Mouse (Mus musculus) cerebellum, postnatal 4 days (tissue): ENCODE data around the gene Aamp.
A peak's percentile ranks its signal among the peaks of the same experiment; 100 is the strongest.
"Not testable (repeated sequence)": the region's sequence is repeated elsewhere in the genome, so short reads cannot be mapped to it uniquely, and the experiment has no call there.

Experiments used
- DNase-seq, 2 experiments: peaks; one replicate each; pipeline ENCODE4 v3.0.0; 2022; ENCODE audit warnings: low spot score in 2 of 2, mixed read lengths in 1 of 2

The Aamp gene

DNA sequence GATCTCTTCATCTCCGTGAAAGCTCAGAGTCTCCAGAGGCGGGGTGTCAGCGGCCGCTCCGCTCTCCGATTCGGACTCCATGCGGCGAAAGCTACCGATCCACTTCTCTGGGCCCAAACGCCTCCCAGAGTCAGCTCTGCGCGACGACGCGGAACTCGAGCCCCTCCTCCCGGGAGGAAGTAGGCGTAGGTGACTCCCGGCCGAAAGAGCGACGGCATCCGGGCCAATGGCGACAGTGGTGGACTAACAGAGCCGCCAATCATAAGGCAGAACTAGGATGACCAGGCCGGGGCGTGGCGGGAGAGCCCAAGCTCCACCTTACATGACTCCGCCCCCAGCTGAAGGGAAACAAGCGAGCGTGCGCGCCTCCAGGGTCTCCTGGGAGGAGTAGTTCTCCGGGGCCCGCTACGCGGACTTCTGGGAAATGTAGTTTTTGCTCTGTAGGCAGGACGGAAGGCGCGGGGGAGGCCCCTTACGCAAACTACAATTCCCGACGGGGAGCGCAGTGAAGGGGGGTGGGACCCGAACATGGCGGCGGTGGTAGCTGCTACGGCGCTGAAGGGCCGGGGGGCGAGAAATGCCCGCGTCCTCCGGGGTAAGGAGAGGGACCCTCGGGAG is at the start of gene Aamp, which contains the start of gene Pnkd:
Aamp (minus strand) TSS at position 196 of the 618 bp plus-strand sequence.
Pnkd (plus strand) TSS at position 388 of the 618 bp plus-strand sequence.
- peak; percentile 89 to 98 for DNase-seq

DNA sequence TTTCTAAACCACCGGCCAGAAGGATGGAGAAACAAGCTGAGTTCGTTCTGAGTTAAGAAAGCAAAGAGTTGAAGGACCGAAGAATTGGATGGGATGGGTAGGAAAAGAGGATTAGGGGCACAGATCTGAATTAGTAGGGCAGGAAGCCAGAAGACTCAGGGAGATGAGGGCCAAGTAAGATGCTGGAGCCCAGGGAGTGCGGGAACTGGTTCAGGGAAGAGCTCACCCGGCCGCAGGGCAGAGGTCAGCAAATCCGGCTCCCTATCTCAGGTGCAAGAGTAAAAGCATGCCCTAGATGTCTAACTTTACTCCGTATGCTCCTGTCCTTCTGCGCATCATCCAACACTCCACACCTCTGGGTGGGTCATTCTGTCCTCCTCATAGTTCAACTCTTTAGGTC is 48.4 kb upstream of the Aamp start:
- DNase-seq: no peak

DNA sequence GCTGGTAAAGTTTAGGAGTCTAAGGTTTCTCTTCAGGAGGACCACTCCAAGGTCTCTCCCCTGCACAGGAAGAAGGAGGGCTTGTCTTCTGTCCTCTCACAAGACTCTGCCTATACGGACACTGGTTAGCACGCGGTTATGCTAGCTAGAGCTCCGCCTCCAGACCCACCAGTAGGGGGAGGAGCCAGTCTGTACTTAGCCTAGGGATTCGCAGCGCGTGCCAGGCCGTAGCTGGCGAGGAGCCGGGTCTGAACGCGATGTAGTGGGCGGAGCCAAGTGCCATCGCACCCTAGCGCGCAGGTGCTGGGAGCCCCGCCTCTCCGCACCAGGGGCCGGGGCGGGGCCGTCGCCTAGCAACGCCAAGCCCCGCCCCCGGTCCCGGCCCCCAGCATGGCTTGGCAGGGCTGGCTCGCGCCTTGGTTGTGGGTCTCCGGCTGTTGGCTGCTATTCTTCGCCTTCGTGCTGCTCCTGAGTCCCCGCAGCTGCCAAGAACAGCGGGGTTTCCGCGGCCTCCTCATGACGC is 47.8 kb upstream of the Aamp start:
- DNase-seq: peak; percentile 88 to 96

DNA sequence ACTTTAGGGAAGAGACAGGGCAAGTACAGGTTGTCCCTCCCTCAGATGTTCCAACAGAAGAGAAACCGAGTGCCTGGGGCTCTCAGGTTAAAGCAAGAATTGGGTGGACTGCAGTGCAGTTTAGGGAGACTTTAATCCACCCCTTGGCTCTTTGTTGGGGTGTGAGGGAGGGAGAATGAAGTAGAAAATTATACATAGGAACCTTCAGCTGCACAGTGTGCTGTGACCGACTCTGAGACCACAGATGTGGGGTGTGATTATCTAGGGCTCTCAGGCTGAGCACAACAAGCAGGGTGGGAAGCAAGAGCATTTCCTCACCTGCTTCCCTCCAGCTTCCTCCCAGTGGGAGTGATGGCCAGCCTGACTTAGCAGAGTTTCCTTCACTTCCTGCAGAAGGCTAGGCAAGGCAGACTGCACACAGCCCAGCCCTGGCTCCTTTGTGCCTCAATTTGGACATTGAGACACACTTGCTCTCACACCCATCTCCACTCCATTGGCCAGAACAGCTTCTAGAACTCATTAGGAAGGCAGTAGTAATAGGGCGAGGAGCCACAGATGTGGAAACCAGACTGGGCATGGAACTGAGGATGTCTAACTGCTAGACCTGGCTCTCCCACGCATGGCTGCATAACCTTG is 46.6 kb upstream of the Aamp start:
- DNase-seq: no peak

DNA sequence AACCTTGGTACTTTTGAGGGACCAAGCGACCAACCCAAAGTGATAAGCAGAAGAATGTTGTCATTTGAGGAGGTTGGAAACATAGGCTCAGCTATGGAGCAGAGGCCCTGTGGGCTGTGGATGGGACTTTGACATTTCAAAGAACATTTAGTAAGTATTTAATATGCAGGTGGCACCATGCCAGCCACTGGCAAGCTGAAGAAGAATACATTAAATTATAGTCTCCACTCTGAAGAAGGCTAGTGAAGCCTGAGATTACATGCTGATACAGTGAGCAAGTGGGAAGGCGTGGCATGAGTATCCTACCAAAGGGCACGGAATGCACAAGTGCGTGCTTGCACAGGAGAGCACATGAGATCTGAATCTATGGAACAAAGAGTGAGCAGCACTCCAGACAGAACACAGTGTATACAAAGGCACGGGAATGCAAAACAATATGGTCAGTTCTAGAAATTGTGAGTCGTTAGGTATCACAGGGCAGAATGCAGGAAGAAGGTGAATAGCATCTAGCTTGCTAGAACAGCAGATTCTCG is 45.4 kb upstream of the Aamp start:
- DNase-seq: no peak

DNA sequence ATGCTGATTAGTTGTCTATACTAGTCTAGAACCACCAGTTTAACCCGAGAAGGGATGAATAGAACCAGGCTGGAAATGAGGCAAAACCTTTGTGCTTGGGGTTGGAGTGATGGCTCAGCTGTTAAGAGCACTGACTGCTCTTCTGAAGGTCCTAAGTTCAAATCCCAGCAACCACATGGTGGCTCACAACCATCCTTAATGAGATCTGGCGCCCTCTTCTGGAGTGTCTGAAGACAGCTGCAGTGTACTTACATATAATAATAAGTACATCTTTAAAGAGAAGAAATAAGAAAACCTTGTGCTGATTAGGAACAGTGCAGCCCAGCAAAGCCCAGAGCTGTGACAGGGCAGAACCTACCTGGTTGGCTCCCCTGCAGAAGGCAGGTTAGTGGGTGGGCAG is 42.4 kb upstream of the Aamp start:
- DNase-seq: not testable (repeated sequence)

DNA sequence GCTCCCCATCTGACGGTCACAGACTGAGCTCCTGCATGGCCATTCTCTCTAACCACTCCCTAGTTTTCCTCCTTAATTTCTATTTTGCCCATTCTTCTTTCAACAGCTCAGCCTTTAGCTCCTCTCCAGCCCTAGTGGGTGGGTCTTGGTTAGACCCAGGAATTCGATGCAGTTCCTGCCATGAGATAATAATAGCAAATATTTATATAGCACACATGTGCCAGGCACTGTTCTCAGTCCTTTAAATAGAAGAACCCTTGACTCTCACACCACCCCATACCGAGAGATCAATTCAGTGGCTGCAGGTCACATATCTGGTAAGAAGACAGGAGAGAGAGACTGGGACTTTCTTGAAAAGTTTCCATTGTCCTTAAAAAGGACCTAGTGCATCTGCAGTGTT is 36.9 kb upstream of the Aamp start:
- no peak for DNase-seq

DNA sequence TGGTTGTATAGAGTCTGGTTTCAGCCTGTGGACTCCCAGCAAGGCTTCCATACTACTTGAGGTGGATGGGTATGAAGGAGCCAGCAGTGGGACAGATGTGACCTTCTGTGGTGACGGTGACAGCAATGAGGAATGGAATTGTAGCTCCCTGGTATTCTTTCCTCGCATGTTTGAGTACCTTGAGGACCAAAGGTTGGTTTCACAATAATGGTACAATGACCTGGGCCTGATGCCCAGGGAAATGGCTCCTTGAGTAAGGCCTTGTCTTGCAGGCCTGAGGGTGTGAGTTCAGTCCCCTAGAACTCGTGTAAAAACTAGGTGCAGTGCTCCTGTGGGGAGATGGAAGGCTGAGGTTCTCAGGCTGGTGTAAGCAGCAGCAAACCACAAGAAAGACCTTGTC is 34.2 kb upstream of the Aamp start:
- DNase-seq: no peak

DNA sequence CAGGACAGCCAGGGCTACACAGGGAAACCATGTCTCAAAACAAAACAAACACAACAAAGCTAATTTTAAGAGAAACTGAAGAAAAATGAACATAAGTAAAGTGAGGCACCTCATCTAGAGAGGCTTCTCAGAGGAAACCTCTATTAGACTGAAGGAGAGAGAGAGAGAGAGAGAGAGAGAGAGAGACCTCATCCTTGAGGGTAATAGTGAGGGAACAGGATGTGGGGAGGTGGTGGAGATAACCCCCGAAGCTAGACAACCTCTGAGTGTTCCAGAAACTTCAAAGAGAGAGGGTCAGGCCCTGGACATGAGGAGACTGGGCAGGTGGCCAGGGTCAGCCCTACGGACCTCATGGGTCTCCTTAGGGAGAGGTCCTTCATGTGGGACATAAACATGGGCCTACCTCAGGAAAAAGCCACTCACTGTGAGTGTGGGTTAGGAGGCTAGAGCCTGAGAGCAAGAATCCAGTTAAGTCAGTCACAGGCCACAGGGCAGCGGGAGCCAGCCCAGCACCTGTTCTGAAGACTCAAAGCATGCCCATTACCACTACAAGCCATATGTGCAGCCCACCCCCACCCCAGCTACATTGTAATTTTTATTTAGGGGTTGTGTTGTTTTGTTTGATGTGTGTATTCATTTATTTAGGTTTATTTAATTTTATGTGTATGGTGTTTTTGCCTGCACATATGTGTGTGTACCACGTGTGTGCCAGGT is 31.7 kb upstream of the Aamp start:
- DNase-seq: no peak

DNA sequence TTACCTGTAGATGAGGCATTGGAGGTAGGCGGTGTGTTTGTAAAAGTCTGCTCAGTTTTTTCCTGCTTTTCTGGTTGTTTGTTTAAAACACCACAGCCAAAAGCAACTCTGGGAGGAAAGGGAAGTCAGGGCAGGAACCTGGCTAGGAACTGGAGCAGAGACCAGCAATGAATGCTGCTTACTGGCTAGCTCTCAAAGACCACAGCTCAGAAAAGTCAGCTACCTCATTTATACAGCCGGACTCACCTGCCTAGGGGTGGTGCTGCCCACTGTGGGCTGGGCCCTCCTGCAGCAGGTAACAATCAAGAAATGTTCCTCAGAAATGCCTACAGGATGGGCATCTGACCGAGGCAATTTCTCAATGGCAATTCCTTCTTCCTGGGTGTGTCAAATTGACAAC is 30.3 kb upstream of the Aamp start:
- no peak for DNase-seq

DNA sequence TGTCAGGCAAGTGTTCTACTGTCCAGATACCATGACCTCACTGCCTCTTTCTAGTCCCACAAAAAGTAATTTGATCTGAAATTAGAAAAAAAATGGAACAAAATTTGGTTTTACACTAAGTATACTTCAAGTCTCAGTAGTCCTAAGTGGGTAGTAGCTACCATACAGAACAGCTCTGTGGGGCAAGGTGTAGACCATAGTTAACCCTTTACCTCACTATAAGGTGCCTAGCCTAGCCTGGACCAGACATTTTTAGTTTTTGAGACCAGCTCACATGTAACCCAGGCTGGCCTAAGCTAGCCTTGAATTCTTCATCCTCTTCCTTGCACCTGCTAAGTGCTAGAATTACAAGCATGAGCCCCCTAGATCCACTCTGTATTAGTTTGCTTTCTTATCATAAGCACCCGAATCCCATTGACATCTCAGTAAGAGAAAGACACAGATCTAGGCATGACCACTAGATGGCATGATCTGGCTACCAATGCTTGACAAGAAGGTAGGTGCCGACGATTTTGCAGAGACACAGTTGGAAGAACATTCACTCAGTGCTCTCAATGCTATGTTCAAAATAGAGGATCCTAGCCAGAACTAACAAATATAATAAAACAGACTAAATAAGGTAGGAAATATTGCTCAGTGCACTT is 28.6 kb upstream of the Aamp start:
- DNase-seq: peak in 1 of 2 experiments; percentile 53

DNA sequence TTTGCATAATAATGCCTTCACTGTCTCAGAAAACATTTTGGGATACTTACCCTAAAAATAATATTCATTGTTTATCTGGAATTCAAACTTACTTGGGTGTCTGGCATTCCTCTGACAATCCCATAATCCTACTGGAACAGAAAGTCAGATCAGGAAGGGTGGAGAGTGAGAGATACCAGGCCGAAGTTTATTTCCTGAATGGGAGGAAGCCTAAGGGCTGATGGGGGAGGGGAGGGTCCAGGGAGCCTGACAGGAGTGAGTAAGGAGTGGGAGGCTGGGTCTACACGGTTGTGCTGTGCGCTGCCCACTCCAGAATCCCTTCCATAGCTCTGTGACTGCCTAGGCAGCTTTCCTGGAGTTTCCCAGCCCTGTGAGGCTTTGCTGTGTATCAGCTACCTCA is 25.2 kb upstream of the Aamp start:
- DNase-seq: no peak

DNA sequence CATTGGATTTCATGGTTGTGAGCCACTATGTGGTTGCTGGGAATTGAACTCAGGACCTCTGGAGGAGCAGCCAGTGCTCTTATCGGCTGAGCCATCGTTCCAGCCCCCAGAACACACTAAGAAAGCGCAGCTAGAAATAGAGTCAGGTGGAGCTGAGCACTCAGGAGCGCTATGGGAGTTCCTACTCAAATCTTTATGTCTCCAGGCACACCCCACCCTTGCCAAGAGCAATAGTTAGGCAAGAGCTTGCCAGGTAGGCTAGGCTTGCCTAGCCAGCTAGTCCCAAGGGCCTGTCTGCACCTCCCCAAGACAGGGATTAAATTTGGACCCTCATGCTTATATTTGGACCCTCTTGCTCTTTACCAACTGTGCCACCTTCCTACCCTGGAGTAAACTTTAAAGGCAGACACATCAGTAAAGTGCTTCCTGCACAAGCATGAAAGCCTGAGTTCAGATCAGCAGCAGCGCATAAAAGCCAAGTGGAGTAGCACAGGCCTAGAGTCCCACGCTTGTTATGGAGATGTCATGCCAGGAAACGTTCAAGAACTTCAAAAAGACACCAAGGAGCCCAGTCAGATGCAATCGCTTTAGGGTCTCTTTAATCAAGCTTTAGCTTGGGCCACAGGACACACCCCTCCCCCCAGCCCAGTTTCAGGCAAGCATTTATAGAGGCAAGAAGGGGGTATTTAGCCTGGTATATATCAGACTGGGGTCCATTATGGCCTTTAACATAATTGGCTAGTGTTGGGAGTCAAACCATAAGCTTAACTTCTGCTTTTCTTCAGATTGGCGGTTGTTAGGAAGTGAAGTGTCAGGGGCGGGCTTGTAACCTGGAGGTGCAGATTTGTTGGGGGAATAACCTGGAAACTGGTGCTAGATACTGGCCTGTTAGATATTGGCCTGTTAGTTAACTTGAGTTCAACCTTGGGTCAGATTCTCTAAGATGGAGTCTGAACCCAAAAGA is 23.7 kb upstream of the Aamp start:
- no peak for DNase-seq

DNA sequence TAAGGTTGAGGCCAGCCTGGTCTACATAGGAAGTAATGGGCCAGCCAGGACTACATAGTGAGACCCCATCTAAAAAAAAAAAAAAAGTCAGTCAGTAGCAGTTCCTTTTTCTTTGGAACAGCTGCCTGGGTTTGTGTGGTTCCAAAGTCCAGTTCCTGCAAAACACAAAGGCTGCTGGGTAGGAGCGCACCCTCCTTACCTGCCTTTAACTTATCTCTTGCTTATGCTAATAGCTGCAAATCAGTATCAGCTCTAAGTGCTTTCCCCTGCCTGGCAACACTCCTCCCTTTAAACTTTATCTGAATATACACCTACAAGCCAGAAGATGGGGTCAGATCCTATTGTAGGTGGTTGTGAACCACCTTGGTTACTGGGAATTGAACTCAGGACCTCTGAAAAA is 22.6 kb upstream of the Aamp start:
- no peak for DNase-seq

DNA sequence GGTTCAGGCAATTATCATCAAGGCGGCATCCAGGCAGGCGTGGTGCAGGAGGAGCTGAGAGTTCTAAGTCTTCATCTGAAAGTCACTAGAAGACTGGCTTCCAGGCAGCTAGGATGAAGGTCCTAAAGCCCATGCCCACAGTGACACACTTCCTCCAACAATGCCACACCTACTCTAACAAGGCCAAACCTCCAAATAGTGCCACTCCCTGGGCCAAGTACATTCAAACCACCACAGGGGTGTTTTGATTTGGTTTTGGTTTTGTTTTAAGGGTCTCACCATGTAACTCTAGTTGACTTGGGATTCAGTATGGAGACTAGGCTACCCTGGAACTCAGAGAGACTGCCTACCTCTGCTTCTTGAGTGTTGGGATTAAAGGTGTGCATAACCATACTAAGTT is 21.0 kb upstream of the Aamp start, which contains the start of gene Tmbim1:
Tmbim1 (minus strand) TSS at position 101 of the 400 bp plus-strand sequence.
- no peak for DNase-seq

DNA sequence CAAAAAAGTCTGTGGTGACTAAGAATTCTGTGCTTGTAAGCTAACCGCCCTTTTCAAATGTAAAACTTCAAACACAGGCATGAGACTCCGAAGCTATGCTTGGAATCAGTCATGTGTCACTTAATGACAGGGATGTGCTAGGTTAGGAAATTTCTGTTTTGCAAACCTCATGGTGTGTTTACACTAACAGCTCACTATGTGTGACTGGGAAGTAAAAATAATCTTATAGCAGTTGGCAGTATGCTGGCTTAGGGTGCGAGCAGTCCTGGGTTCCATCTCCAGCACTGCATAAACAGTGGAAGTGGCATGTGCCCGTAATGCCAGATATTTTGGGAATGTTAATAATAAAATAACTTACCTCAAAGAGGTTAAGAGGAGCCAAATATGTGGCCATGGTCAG is 20.4 kb upstream of the Aamp start:
- no peak for DNase-seq

DNA sequence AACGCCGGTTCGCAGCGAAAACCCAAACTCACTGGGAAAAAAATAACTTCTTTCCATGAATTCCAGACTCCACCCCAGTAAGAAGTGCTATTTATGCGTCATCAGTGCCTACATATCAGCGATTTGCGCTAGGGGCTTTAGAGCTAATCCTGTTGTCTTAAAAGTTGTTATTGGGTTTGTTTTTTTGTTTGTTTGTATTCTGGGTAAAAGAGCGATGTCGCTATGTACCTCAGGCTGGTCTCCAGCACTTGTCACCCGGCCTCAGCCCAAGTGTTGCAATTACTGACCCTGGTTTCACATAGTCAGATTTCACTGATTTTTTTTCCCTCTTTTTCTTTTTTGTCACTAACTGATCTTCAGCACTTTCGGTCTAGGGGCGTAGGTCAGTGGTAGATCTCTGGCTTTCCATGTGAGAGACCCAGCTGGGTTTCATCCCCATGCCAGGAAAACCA is 19.8 kb upstream of the Aamp start:
- DNase-seq: no peak

DNA sequence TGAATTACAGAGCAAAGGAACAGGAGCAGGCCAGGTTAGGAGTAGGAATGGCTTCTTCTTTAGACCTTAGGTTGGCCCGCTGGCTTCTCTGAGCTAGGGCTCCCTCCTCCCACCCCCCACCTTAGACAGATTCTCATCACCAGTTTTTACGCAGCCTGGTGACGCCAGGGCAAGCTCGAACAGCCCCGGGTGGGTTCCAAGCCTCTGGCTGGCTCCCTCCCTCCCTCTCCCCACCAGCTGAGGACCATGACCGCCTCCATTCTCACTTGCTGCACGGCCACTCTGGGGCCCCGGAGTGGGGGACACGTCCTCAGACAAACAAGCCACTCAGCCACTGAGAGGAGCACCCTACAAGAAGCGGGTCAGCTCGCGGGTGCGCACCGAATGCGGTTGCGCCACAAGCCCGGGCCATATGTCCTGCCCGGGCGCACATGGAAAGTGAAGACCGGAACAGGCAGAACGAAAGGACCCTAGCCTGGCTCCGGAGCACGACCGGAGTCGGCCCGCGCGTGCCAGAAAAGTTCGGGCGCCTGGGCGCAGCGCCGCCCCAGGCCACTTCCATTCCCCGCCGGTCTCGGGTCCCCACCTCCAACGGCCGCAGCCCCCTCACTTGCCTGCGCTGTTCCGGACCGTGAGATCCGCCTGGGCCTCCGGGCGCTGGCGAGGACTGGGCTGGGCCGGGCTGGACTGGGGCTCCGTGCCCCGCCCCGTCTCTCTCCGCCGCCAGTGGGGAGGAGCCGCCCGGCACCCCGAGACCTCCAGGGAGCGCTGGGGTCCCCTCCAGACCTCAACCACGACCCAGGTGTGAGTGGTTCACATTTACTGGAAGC is 19.2 kb upstream of the Aamp start:
- peak in 1 of 2 experiments; percentile 45 for DNase-seq

DNA sequence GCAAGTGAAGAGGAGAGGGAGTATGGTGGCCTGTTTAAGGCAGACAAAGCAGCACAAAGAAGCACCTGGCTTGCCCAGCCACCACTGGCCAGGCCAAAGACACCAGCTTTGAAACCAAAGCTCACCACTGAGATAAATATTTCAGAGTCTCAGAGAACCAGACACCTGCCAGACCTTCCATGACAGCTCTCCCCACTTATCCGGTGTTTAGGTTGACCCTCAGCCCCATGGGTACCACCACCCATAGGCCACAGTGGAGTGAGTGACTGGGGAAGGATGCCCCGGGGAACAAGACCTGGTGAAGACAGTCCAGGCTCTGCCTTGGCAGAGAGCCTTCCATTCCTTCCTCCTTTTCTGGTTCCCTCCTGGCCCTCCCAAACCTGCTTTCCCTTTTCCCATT is 18.3 kb upstream of the Aamp start:
- DNase-seq: no peak

DNA sequence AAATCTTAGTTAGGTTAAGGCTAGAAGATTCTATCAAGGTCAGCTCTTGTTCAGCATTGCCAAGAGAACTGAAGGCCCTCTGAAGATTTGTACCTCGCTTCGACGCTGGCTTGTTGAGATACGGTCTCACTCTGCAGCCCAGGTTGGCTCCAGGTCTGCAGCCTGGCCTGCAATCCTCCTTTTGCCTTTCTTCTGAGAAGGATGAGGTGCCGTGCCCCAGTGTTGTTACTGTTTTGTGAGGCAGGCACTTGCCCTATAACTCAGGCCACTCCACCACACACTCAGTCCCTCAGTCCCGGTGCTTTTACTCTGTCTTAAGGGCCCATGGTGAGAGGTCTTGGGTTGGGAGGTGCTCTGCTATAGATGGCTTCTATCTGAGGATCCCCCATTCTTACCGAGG is 17.7 kb upstream of the Aamp start:
- no peak for DNase-seq
